Mouse (Mus musculus): ENCODE measurements at regions not wholly inside any gene's neighbourhood (a gene's known extent, or its start where the extent isn't known, plus 50 kb on each side); places are given as distances from the start of the nearest gene placed in this dataset.

- 77% methylated on average over 2 of the region's 2 CpGs for WGBS (ENCODE audit: insufficient replicate concordance)
- H3K9me3 ChIP-seq (replicated peaks; ENCODE audit: control insufficient read depth, low read length): no peaks in the 10 kb centered on the region
Measured at GRCm38 (mm10) chr5:80876600-80876999, 143.3 kb upstream of the Adgrl3 start.

GRCm38 (mm10) chr5:80898230-80898629 lies 121.7 kb upstream of the Adgrl3 start:
- Histone ChIP-seq H3K9ac (ENCODE audit: low read depth, low read length) (no peak overlapping the region), H3K9me3 (replicated peaks; ENCODE audit: control insufficient read depth, low read length) (no peaks in the 10 kb centered on the region), H3K4me2 (no peak overlapping the region), H3K4me1 (ENCODE audit: control insufficient read depth, insufficient read depth, low read length) (no peaks in the 10 kb centered on the region), H3K27ac (ENCODE audit: low read depth, low read length) (no peak overlapping the region), H3K36me3 (ENCODE audit: control insufficient read depth, insufficient read depth, low read length) (no peaks in the 10 kb centered on the region), H3K4me3 (ENCODE audit: low read depth, low read length) (no peak overlapping the region), H3K27me3 (ENCODE audit: control insufficient read depth, insufficient read depth, low read length) (no peaks in the 10 kb centered on the region)
- ATAC-seq (replicated peaks; ENCODE audit: insufficient number of reproducible peaks, low FRiP score, low TSS enrichment): no peak
- 69% methylated on average over 5 of the region's 5 CpGs for WGBS (ENCODE audit: insufficient replicate concordance)

More at GRCm38 (mm10) chr5:80876600-80876999, 143.3 kb upstream of the Adgrl3 start:
- no peaks in the 10 kb centered on the region for H3K4me1 ChIP-seq (ENCODE audit: control insufficient read depth, insufficient read depth, low read length)
- H3K36me3 ChIP-seq (ENCODE audit: control insufficient read depth, insufficient read depth, low read length): no peaks in the 10 kb centered on the region
- ATAC-seq (replicated peaks; ENCODE audit: insufficient number of reproducible peaks, low FRiP score, low TSS enrichment): no peak
- H3K4me3 ChIP-seq (ENCODE audit: low read depth, low read length): no peak overlapping the region
- H3K9ac ChIP-seq (ENCODE audit: low read depth, low read length): no peak overlapping the region
- H3K27ac ChIP-seq (ENCODE audit: low read depth, low read length): no peak overlapping the region
- no peaks in the 10 kb centered on the region for H3K27me3 ChIP-seq (ENCODE audit: control insufficient read depth, insufficient read depth, low read length)
- no peak overlapping the region for H3K4me2 ChIP-seq

- Histone ChIP-seq H3K27ac (ENCODE audit: low read depth, low read length) (no peak overlapping the region), H3K4me2 (no peak overlapping the region), H3K27me3 (ENCODE audit: control insufficient read depth, insufficient read depth, low read length) (no peaks in the 10 kb centered on the region), H3K9ac (ENCODE audit: low read depth, low read length) (no peak overlapping the region), H3K9me3 (replicated peaks; ENCODE audit: control insufficient read depth, low read length) (no peaks in the 10 kb centered on the region), H3K4me1 (ENCODE audit: control insufficient read depth, insufficient read depth, low read length) (no peaks in the 10 kb centered on the region), H3K36me3 (ENCODE audit: control insufficient read depth, insufficient read depth, low read length) (no peaks in the 10 kb centered on the region), H3K4me3 (ENCODE audit: low read depth, low read length) (no peak overlapping the region)
- 76% methylated on average over 6 of the region's 6 CpGs for WGBS (ENCODE audit: insufficient replicate concordance)
- ATAC-seq (replicated peaks; ENCODE audit: insufficient number of reproducible peaks, low FRiP score, low TSS enrichment): no peak
Measured at GRCm38 (mm10) chr5:80908771-80909170, 111.2 kb upstream of the Adgrl3 start.

- no peak for ATAC-seq (replicated peaks; ENCODE audit: insufficient number of reproducible peaks, low FRiP score, low TSS enrichment)
- Histone ChIP-seq H3K4me1 (ENCODE audit: control insufficient read depth, insufficient read depth, low read length) (no peaks in the 10 kb centered on the region), H3K4me2 (no peak overlapping the region), H3K9me3 (replicated peaks; ENCODE audit: control insufficient read depth, low read length) (no peaks in the 10 kb centered on the region), H3K27ac (ENCODE audit: low read depth, low read length) (no peak overlapping the region), H3K36me3 (ENCODE audit: control insufficient read depth, insufficient read depth, low read length) (no peaks in the 10 kb centered on the region), H3K9ac (ENCODE audit: low read depth, low read length) (no peak overlapping the region), H3K4me3 (ENCODE audit: low read depth, low read length) (no peak overlapping the region), H3K27me3 (ENCODE audit: control insufficient read depth, insufficient read depth, low read length) (no peaks in the 10 kb centered on the region)
- WGBS (ENCODE audit: insufficient replicate concordance): 78% methylated on average over 3 of the region's 3 CpGs
Measured at GRCm38 (mm10) chr5:80938791-80939190, 81.1 kb upstream of the Adgrl3 start.

GRCm38 (mm10) chr5:80951861-80952599 lies 67.9 kb upstream of the Adgrl3 start:
- H3K27me3 ChIP-seq (ENCODE audit: control insufficient read depth, insufficient read depth, low read length): no peaks in the 10 kb centered on the region
- H3K9me3 ChIP-seq (replicated peaks; ENCODE audit: control insufficient read depth, low read length): no peaks in the 10 kb centered on the region
- no peaks in the 10 kb centered on the region for H3K4me1 ChIP-seq (ENCODE audit: control insufficient read depth, insufficient read depth, low read length)
- 71% methylated on average over 3 of the region's 3 CpGs for WGBS (ENCODE audit: insufficient replicate concordance)
- H3K36me3 ChIP-seq (ENCODE audit: control insufficient read depth, insufficient read depth, low read length): no peaks in the 10 kb centered on the region
- no peak overlapping the region for H3K4me3 ChIP-seq (ENCODE audit: low read depth, low read length)
- ATAC-seq (replicated peaks; ENCODE audit: insufficient number of reproducible peaks, low FRiP score, low TSS enrichment): 0 out of 2 replicates have a peak, but pooled peaks have one; percentile 14
- H3K9ac ChIP-seq (ENCODE audit: low read depth, low read length): no peak overlapping the region
- no peak overlapping the region for H3K4me2 ChIP-seq
- H3K27ac ChIP-seq (ENCODE audit: low read depth, low read length): no peak overlapping the region

- WGBS (ENCODE audit: insufficient replicate concordance): 60% methylated on average over 4 of the region's 4 CpGs
- H3K4me2 ChIP-seq: no peak overlapping the region
- H3K9ac ChIP-seq (ENCODE audit: low read depth, low read length): no peak overlapping the region
- H3K4me1 ChIP-seq (ENCODE audit: control insufficient read depth, insufficient read depth, low read length): no peaks in the 10 kb centered on the region
- no peaks in the 10 kb centered on the region for H3K27me3 ChIP-seq (ENCODE audit: control insufficient read depth, insufficient read depth, low read length)
- ATAC-seq (replicated peaks; ENCODE audit: insufficient number of reproducible peaks, low FRiP score, low TSS enrichment): no peak
- no peaks in the 10 kb centered on the region for H3K36me3 ChIP-seq (ENCODE audit: control insufficient read depth, insufficient read depth, low read length)
- no peak overlapping the region for H3K27ac ChIP-seq (ENCODE audit: low read depth, low read length)
- no peak overlapping the region for H3K4me3 ChIP-seq (ENCODE audit: low read depth, low read length)
- H3K9me3 ChIP-seq (replicated peaks; ENCODE audit: control insufficient read depth, low read length): no peaks in the 10 kb centered on the region
Measured at GRCm38 (mm10) chr5:80952600-80953218, 67.2 kb upstream of the Adgrl3 start.
